Mouse (Mus musculus): ENCODE measurements at regions not wholly inside any gene's neighbourhood (a gene's known extent, or its start where the extent isn't known, plus 50 kb on each side); places are given as distances from the start of the nearest gene placed in this dataset.

- TF ChIP-seq CTCF (IDR thresholded peaks at IDR 0.05; ENCODE audit: extremely low read depth, insufficient read depth, low read length) (no peak), POLR2A (IDR thresholded peaks at IDR 0.05; ENCODE audit: extremely low read depth, insufficient read depth, low read length) (no peak)
These were observed 105.3 kb upstream of the Fam78b start for GRCm38 (mm10) chr1:166895945-166896344.

Data from cortical plate, adult 2 months (tissue).